Mouse (Mus musculus) testis, postnatal 14 days (tissue): ENCODE data around the gene Astl.

Experiments used
- DNase-seq: peaks from one replicate; pipeline ENCODE4 v3.0.0; 2021; ENCODE audit warnings: low spot score

Astl gene

DNA sequence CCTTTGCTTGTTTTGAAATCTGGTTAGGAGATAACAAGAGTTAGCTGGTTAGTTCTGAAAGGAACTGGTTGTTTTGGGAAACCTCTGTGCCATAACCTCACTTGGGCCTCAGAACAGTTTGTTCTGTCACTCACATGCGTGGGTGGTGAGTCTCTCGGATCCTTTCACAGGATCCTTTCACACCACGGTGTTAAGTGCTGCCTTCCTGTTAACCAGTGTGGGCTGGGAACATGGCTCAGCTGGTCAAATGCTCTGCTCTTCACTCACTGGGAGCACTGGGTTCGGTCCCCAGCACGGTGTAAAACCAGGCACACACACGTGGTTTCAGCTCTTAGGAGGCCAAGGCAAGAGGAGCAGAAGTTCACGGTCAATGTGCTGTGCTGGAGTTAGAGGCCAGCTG is 14.0 kb upstream of the Astl start:
- DNase-seq = no peak

- DNase-seq = no peak
These were observed 10.2 kb upstream of the Astl start for GRCm38 (mm10) chr2:127328090-127328851.

DNA sequence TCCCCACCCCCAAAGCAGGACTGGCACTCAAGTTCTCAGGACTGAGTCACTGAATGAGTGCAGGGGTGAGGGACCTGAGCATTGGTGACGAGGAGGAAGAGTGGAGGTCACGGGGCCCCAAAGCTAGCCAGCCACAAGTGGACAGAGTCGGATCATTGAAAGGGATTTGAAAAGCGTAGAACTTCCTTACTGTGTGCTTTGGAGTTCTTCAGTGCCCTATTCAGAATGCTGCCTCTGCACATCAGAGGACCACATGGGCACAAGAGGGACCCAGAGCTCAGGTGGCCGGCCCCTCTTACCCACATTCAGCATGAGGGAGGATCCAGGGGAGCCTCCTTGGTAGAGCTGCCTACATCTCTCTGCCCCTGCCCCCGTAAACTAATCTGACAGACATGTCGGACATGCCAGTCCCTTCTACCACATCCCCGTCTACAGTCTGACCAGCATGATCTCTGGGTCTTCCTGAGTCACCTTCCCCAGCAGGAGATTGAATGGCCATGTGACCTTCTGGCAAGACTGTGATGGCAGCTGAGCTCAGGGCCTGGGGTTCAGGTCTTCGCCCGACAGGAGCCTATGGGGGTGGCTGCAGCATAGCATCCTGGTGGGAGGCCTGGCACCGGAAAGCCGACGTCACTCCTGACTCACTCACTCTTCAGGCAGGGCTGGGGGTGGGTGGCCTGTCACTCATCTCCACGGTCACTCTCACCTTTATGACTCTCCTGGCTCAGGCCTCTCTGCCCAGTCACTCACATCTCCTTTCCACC is 5.5 kb upstream of the Astl start:
- DNase-seq = no peak

GRCm38 (mm10) chr2:127333945-127334603 is 4.4 kb upstream of the Astl start:
- DNase-seq = no peak

DNA sequence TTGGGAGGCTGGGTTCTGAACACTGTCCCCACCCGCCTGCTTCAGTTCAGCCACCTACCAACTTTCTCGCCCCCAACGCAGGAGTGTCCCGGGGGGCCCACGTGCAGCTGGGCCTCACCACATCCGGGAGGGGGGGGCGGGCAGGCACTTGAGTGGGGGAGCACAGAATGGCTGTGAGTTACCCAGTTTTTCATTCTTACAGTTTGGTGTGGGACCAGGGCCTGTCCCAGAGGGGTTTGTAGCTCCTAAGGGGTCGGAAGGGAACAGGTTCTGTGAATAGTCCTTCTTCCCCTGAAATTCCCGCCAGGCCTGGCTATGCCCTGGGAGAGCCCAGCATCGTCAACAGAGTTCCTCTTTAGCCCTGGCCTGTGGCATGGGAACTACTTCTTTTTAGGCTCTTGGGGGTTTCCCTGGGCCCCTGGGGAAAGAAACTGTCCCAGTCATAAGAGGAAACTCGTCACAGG is 3.3 kb upstream of the Astl start:
- DNase-seq = no peak

DNA sequence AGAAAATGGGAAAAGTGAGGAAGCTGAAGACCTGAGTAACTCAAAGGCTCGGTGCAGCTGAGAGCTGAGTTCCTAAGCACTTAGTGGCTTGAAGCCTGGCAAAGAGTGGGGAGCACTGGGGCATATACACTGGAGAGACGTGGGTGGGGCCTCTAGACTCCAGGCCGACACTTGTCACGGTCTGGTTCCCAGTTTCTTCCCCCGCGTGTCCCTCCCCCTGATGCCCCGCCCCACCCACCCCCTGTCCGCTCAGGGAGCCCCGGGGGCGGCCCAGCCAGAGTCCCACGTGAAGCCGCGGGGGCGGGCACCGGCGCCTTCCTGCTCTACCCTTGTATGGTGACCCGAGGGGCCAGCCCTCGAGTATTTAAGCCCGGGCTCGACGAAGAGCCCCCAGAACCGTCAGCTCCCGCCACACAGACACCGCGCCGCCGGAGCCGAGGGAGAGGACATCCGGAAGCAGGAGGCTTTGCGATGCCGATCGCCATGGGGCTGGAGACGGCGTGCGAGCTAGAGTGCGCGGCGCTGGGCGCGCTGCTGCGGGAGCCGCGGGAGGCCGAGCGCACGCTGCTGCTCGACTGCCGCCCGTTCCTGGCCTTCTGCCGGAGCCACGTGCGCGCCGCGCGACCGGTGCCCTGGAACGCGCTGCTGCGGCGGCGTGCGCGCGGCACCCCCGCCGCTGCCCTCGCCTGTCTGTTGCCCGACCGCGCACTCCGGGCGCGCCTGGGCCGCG is 2.5 kb upstream of the Astl start, which contains the start of gene Dusp2:
Gene Dusp2, plus strand, starts transcription at position 393 of the 730 bp plus-strand sequence.
- DNase-seq = peak; percentile 72

DNA sequence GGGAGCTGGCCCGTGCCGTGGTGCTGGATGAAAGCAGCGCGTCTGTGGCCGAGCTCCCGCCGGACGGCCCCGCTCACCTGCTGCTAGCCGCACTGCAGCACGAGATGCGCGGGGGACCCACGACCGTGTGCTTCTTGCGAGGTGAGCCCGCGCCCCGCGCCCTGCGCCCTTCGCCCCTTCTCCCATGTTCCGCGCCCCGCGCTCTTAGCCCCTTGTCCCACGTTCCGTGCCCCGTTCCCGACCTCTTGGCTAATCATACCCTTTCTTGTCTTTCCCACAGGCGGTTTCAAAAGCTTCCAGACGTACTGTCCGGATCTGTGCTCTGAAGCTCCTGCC is 2.0 kb upstream of the Astl start:
- DNase-seq = no peak

DNA sequence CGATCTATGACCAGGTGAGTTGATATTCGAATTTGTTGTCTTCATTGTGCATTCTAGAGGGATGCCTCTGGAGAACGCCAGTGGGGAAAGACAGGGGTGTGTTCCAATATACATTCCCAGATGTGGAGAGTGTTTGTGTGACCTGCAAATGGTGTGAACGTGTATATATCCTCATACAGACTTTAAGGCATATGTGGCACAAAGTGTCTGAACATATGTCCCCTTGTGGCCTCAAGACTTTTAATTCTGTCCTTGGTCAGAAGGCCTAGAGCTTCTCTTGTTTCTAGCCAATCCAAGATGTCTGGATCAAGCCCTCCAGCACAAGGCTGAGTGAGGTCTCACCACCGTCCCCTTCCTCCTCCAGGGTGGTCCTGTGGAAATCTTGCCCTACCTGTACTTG is 1.6 kb upstream of the Astl start:
- no peak for DNase-seq

GRCm38 (mm10) chr2:127337531-127337930 is 908 bp upstream of the Astl start:
- no peak for DNase-seq

DNA sequence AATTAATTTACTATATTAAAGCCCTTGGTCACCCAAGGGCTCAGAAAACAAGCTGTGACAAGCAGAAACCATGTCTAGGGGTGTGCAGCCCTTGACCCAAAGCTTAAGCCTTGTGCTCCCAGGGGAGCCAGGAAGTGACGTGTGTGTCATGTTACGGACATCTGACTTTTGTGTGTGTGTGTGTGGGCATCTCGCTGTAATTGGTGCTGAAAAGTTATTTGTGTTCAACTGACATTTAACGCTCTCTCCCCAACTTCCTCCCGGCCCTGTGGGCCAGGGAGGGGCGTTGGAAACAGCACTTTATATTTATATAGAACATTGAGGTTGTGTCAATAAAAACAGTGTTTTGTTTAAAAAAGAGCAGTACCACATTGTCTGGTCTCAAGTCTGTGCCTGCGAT is 427 bp upstream of the Astl start:
- DNase-seq = no peak

DNA sequence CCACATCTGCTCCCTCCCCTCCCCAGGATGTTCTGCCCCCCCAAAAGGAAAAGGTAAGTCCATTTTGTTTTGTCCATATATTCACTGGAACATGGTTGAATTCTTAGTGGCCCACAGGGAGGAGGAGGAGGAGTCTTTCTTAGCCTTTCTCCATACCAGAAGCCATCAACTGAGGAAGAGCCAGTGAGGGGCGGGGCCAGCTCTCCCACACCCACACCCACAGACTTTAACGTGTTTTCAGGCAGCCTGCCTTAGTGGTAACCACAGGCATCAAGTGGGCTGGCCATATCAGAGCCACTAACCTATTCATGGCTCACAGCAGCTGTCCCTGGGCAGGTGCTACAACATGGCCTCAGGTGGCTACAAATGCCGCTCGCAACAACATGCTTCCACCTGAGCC is 394 bp downstream of the Astl start:
- DNase-seq = no peak

DNA sequence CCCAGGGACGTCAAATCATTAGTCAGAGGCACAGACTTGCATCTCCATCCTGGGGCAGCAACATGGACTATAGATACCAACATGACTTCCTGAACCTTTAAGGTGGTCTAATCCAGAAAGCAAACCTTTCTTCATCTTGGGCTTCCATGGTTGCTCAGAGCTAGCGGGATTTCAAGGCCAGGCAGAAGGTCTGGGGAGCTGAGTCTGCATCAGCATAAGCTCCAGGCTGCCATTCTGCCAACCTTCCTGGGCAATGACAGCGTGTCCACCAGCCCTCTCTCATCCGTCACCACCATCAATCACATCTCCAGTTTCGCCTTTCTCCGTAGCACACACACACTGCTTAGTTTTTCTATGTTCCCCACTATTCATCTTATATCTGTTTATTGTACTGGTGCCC is 823 bp downstream of the Astl start:
- no peak for DNase-seq

DNA sequence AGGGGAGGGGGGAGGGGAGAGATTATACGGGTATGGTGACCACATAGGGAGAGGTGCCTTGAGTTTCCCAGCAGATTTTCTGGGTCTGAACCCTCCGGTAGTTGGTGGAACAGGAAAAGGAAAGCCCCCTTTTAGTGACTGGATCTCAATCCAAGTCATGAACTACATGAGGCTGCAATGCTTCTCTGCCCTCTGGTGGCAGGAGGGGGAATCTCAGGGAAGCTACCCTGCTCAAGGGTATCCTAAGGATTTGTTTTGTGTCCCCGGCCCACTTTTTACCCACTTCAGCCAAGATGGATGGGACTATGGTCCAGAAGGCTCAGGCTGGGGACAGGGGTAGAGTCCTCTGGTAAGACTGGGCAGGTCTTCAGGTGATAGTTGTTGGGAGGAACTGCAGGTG is 2.7 kb downstream of the Astl start:
- DNase-seq = no peak

DNA sequence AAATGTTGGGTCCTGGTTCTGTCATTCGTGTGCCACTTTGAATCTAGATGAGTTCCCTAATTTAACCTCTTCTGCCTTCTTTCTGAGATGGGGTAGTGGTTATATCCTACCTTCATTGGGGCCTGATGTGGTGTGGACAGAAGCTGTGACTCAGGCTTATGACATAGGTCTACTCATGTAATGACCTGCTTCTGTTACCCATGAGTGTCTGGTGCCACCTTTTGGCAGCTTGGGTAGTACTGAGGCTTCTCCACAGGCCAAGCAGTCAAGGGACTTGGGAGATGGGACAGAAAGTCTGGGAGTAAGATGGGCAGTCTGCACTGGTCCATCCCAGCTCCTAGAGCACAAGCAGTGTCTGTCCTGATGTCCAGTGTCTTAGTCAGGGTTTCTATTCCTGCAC is 7.9 kb downstream of the Astl start:
- DNase-seq = no peak

GRCm38 (mm10) chr2:127347147-127347985 is 8.9 kb downstream of the Astl start:
- no peak for DNase-seq

DNA sequence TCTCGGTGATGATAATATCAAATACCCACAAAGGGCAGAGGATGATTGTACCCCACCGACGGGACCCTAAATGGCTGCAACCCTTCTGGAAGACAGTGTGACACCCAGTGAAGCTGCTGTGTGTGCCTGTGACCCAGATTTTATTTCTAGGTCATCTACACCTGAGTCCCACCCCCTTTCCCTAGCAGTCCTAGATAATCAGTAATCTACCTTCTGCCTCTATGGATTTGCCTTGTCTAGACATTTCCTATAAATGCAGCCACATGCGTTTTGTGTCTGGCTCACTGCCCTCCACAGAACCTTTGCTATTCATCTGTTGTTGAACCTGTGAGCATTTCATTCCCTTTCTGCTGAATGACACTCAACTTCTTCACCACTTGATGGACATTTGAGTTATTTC is 15.4 kb downstream of the Astl start:
- DNase-seq = no peak

- peak; percentile 76 for DNase-seq
These were observed 24.2 kb downstream of the Astl start, which contains the start of gene Adra2b for GRCm38 (mm10) chr2:127362459-127363281. Gene Adra2b (plus strand): TSS chr2:127363208.

DNA sequence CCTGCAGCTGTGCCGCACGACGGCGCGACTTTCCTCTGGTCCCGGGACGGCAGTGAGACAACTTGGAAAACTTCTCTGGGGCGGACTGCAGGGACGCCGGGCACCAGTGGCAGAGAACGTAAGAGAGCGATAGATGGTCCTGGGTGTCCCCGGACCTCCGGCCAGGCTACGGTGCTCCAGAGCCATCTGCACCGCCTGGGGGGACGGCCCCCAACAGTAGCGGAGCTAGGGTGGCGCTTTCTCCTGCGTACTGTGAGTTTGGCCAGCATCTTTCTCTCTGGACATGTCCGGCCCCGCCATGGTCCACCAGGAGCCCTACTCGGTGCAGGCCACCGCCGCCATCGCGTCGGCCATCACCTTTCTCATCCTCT is 24.8 kb downstream of the Astl start:
- DNase-seq = no peak

DNA sequence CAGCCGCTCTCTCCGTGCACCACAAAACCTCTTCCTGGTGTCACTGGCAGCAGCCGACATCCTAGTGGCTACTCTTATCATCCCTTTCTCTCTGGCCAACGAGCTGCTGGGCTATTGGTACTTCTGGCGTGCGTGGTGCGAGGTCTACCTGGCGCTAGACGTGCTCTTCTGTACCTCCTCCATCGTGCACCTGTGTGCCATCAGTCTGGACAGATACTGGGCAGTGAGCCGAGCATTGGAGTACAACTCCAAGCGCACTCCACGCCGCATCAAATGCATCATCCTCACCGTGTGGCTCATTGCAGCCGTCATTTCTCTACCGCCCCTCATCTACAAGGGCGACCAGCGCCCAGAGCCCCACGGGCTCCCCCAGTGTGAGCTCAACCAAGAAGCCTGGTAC is 25.3 kb downstream of the Astl start:
- DNase-seq = no peak

GRCm38 (mm10) chr2:127364452-127364851 is 26.0 kb downstream of the Astl start:
- DNase-seq = no peak
